Mouse (Mus musculus): Measurements from ENCODE around the gene Tspo.

Tspo gene

GRCm38 (mm10) chr15:83583419-83584156, 20.2 kb downstream of the Tspo start:
- DNase-seq (ENCODE audit: low spot score), result no peak

GRCm38 (mm10) chr15:83584741-83585220, 21.4 kb downstream of the Tspo start:
- no peak for DNase-seq (ENCODE audit: low spot score)

- no peak for DNase-seq (ENCODE audit: low spot score)
Measured at GRCm38 (mm10) chr15:83590841-83591240, 27.4 kb downstream of the Tspo start.

GRCm38 (mm10) chr15:83591758-83592157, 28.4 kb downstream of the Tspo start:
- no peak for DNase-seq (ENCODE audit: low spot score)

GRCm38 (mm10) chr15:83592260-83593188, 29.1 kb downstream of the Tspo start:
- no peak for DNase-seq (ENCODE audit: low spot score)

- no peak for DNase-seq (ENCODE audit: low spot score)
Measured at GRCm38 (mm10) chr15:83593189-83593585, 29.8 kb downstream of the Tspo start.

GRCm38 (mm10) chr15:83593702-83594512, 30.5 kb downstream of the Tspo start:
- no peak for DNase-seq (ENCODE audit: low spot score)

- DNase-seq (ENCODE audit: low spot score), result peak; percentile 91
Measured at GRCm38 (mm10) chr15:83594513-83595363, 31.3 kb downstream of the Tspo start, which contains the start of gene Ttll12. Gene Ttll12, minus strand, starts transcription at chr15:83595157.

GRCm38 (mm10) chr15:83595364-83595711, 31.9 kb downstream of the Tspo start:
- DNase-seq (ENCODE audit: low spot score), result no peak

GRCm38 (mm10) chr15:83596833-83597232, 33.4 kb downstream of the Tspo start:
- DNase-seq (ENCODE audit: low spot score), result no peak

GRCm38 (mm10) chr15:83601185-83601584, 37.8 kb downstream of the Tspo start:
- DNase-seq (ENCODE audit: low spot score), result no peak

GRCm38 (mm10) chr15:83602372-83603045, 39.1 kb downstream of the Tspo start:
- no peak for DNase-seq (ENCODE audit: low spot score)

GRCm38 (mm10) chr15:83603046-83603396, 39.6 kb downstream of the Tspo start:
- no peak for DNase-seq (ENCODE audit: low spot score)

GRCm38 (mm10) chr15:83603426-83603825, 40.0 kb downstream of the Tspo start:
- DNase-seq (ENCODE audit: low spot score), result no peak

- no peak for DNase-seq (ENCODE audit: low spot score)
Measured at GRCm38 (mm10) chr15:83606216-83606615, 42.8 kb downstream of the Tspo start.

GRCm38 (mm10) chr15:83606700-83607099, 43.3 kb downstream of the Tspo start:
- no peak for DNase-seq (ENCODE audit: low spot score)

GRCm38 (mm10) chr15:83607115-83607802, 43.9 kb downstream of the Tspo start:
- peak; percentile 68 for DNase-seq (ENCODE audit: low spot score)

GRCm38 (mm10) chr15:83615245-83615644, 51.9 kb downstream of the Tspo start:
- DNase-seq (ENCODE audit: low spot score), result no peak
